Mouse (Mus musculus) kidney, postnatal 14 days (tissue): ENCODE data around the gene Vps11.
A peak's percentile ranks its signal among the peaks of the same experiment; 100 is the strongest.
"Not testable (repeated sequence)": the region's sequence is repeated elsewhere in the genome, so short reads cannot be mapped to it uniquely, and the experiment has no call there.

ENCODE experiments used
- DNase-seq: peaks from one replicate; pipeline ENCODE4 v3.0.0; 2022; ENCODE audit warnings: mixed read lengths

Vps11 gene

GRCm38 (mm10) chr9:44373386-44373785 is 11.9 kb upstream of the Vps11 start:
- DNase-seq, result no peak

- DNase-seq, result peak; percentile 17
Observed at GRCm38 (mm10) chr9:44364480-44364879, 3.0 kb upstream of the Vps11 start.

GRCm38 (mm10) chr9:44361931-44362330 is 461 bp upstream of the Vps11 start:
- not testable (repeated sequence) for DNase-seq

DNA sequence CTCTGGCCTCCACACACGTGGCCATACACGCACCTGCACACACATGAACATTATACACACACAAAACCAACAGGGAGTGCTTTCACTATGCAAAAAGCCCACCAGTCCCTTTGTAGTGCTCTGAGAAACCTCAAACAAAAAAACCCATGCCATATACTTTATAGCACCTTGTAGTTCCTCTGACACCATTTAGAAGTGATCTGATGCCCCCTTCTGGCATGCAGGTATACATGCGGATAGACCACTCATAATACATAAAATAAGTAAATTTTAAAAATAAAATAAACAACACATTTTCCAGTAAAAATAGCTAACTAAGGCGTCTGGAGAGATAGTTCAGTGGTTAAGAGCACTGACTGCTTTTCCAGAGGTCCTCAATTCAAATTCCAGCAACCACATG is 4.3 kb downstream of the Vps11 start:
- DNase-seq, result peak; percentile 30

DNA sequence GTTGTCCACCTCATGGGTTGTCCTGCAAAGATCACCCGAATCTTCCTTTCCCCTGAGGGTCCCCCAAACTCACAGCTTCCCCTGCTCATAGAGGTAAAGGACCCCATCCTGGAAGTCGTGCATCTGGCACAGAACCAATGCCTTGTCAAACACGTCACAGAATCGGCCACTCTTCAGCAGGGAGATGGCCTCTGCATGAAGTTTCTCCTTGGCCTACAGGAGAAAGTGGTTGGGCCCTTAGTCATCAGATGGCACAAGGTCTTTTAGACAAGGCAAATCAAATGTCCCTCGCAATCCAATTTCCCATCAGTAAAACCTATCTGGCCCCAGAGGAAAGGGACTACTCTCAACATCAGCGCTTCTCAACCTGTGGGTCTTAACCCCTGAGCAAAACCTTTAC is 8.3 kb downstream of the Vps11 start:
- DNase-seq, result no peak

GRCm38 (mm10) chr9:44352337-44352736 is 9.1 kb downstream of the Vps11 start:
- DNase-seq, result no peak

DNA sequence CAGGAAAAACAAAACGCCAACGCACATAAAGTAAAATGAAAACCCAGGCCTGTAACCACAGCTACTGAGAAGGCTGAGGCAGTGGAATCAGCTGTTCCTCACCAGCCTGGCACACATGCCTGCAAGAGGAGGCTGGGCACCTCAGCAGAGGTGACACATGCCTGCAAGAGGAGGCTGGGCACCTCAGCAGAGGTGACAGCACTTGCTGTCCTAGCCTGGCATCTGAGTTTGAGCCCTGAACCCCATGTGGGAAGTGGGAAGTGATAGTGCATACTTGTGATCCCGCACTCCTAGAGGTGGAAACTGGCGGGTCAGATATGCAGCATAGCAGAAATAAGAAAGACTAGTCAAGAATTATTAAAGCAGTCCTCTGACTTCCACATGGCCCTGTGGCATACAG is 10.1 kb downstream of the Vps11 start:
- DNase-seq, result no peak

DNA sequence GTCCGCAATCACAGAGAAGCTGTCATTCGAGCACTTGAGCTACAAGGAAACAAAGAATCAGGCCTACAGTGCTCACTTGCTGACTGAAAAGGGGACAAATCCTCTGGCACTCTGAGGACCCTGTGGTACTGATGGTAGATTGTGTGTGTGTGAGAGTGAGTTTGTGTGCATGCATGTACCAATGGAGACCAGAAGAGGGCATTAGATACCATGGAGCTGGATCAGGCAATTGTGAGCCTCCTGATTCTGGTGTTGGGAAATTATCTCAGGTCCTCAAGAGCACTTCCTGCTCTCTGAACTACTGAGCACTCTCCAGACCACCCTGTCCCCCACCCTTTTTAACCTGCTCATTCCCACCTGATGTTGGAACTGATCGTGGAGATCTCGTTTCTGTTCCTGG is 12.9 kb downstream of the Vps11 start:
- DNase-seq, result no peak

- DNase-seq, result no peak
Observed at GRCm38 (mm10) chr9:44347621-44348020, 13.8 kb downstream of the Vps11 start.

GRCm38 (mm10) chr9:44347166-44347565 is 14.3 kb downstream of the Vps11 start:
- no peak for DNase-seq

GRCm38 (mm10) chr9:44345570-44346433 is 15.7 kb downstream of the Vps11 start:
- DNase-seq, result no peak

GRCm38 (mm10) chr9:44343781-44344421 is 17.6 kb downstream of the Vps11 start, which contains the start of gene Hmbs:
Hmbs (minus strand) TSS chr9:44344228.
- peak; percentile 96 for DNase-seq

GRCm38 (mm10) chr9:44343290-44343689 is 18.2 kb downstream of the Vps11 start:
- DNase-seq, result no peak

- DNase-seq, result no peak
Observed at GRCm38 (mm10) chr9:44342605-44343004, 18.9 kb downstream of the Vps11 start.

DNA sequence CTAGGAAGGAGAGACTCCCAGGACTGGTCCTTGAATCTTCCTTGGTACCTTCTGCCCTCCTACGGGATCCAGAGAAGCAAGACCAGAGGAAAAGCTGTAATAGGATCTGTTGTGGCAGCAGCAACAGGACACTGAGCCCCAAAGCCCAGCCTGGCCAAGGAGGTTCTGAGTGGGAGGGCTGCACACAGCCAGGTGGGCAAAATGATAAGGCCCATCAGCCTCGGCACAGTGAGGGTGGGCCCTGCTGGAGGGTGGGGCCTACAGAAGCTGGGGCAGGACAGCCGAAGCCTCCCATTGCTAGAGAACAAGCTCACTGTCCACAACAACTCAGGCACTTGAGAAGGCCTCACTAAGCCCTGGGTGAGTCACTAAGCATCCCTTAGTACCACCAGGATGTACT is 19.3 kb downstream of the Vps11 start:
- DNase-seq, result no peak

DNA sequence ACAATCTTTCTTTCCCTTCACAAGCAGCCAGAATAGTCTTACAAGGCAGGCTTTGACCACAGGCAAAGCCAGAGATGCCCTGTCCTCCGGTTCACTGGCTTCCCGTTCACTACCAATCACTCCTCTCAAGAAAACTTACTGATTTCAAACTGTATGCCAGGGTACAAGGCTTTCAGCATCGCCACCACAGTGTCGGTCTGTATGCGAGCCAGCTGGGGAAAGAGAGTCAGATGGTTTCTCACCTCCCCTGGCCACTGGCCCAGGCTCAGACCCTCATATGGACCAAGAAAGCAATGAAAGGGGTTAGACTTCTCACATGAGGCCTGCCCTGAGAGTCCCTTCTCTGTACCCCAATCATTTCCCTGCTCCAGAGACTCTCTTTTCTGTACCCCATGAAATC is 20.0 kb downstream of the Vps11 start:
- DNase-seq, result no peak

- no peak for DNase-seq
Observed at GRCm38 (mm10) chr9:44338574-44338973, 22.9 kb downstream of the Vps11 start.

DNA sequence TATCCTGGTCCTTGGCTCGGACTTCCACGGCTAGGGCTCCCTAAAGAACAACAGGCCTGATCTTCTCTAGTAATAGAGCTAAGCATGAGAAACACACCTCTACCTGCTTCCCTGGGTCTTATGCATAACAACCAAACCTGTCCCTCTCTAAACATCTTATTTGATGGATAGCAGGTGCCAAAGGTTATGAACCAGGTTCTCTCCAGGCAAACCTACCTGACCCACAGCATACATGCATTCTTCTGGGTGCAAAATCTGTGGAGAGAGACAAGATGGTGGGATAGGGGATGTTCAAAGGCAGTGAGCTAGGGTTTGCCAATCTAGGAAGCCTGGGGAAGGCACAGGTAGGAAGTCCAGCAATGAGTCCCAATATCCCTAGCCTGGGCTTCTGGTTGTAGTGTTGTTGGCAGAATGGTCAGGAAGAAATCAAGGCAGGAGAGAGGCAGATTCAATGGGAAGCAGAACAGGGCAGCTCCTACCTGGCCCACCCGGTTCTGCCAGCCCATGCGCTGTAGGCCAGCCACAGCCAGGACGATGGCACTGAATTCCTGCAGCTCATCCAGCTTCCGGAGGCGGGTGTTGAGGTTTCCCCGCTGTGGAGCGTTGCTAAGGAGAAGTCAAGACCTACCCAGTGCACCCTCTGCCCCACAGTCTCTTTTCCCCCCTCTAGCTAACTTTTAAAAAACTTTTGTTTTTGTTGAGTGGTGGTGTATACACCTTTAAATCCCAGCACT is 23.9 kb downstream of the Vps11 start:
- no peak for DNase-seq

- DNase-seq, result no peak
Observed at GRCm38 (mm10) chr9:44336964-44337363, 24.5 kb downstream of the Vps11 start.

GRCm38 (mm10) chr9:44336513-44336912 is 25.0 kb downstream of the Vps11 start:
- DNase-seq, result not testable (repeated sequence)

DNA sequence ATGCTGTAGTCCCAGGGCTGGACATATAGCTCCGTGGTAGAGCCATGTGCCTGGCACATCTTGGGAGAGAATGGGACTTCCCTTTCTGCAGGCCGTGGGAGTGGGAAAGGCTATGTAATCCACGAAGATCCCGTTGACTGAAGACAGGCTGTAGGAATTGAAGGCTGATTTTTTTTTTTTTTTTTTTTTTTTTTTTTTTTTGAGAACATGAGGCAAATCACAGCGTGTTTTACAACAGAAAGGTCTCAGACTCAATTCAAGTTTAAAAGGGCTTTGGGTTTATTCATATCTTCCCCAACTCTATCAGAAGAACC is 25.4 kb downstream of the Vps11 start:
- no peak for DNase-seq

DNA sequence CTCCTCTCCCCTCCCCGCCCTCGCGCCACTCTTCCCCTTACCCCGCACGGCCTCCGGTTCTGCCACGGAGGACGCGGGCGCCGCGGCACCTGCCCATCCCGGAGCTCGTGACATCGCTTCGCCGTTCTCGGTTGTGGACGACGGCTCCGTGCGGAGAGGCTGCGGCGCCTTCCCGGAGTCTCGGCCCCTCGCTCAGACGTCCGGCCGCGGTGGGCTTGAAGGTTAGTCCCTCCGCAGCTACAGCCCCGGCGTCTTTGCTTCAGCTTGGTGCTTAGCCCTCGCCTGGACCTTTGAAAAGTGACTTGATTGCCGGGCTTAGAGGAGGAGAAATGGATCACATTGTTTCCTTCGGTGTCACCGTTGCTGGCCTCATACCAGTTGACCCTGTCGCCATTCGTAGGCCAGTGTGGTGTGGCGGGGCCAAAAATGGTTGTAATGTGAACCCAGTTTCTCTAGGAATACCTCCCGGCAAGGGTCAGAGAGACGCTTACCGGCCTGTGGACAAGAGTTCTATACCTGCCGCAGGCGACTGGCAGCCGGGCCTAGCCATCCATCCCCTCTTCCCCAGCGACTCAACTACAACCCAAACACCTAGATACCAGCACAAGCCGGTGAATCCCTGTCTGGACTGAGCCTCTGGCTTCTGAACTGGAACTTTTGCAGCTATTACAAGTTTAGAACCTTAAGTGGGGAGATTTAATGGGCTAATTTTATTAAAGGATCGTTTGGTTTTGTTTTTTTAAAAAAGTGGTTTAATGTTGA is 26.0 kb downstream of the Vps11 start:
- DNase-seq, result peak; percentile 34
